Mouse (Mus musculus) erythroblast, adult 5-6 weeks (primary cell): Measurements from ENCODE around the gene Gm21170. TPM values are rescaled to one million over a fixed set of nuclear protein-coding genes. Genes with fewer than 3 reads are reported as not detected.
"Not testable (repeated sequence)": the region's sequence is repeated elsewhere in the genome, so short reads cannot be mapped to it uniquely, and the experiment has no call there.

Experiments
- ATAC-seq: replicated peaks from 2 replicates; pipeline ENCODE4 v1.8.0; 2016; ENCODE audit warnings: moderate number of reproducible peaks, mild to moderate bottlenecking, moderate TSS enrichment, inconsistent platforms; ENCODE audit not compliant: poor library complexity, low FRiP score, severe bottlenecking
- total RNA-seq, 2 experiments: library from RNA; stranded (forward) in 1 of 2; stranded (reverse) in 1 of 2; fragments of 150-400 nt in 1 of 2; fragments of 200-764, 138-1000 nt in 1 of 2; gene quantifications; 2 replicates each; pipeline versions ENCODE4 v1.2.3 to v1.2.4; 2015 to 2017; ENCODE audit warnings: low replicate concordance in 2 of 2

The Gm21170 gene
- not detected in 2 replicates for total RNA-seq (2015; ENCODE audit: low replicate concordance)
- total RNA-seq (2017; ENCODE audit: low replicate concordance): not detected in 2 replicates

DNA sequence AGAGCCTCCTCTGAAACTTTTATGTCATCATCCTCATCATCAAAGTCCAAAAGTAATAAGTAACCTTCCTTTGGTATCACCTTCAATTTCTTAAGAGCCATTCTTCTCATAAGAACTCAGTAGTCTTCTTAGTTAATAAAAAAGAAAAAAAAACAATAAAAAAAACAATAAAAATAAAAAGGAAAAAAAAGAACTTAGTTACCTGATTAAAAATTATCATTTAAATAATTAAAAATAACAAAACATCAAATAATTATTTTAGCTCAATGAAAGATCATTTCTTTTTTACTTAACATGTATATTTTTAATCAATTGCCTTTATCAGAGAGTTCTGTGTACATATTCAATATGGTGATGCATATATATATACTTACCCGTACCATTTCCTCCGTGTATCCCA is at the start of gene Gm21170:
Gene Gm21170, minus strand, starts transcription at position 101 of the 400 bp plus-strand sequence.
- ATAC-seq: not testable (repeated sequence)

Other genes with a start within 250 kb of the Gm21170 start
- not detected in 2 replicates for gene Gm21256, start 240.1 kb downstream of the Gm21170 start, total RNA-seq (2015; ENCODE audit: low replicate concordance)
- not detected in 2 replicates for gene Gm21256, start 240.1 kb downstream of the Gm21170 start, total RNA-seq (2017; ENCODE audit: low replicate concordance)